Mouse (Mus musculus): ENCODE results near the gene Ssbp3.

DNA sequence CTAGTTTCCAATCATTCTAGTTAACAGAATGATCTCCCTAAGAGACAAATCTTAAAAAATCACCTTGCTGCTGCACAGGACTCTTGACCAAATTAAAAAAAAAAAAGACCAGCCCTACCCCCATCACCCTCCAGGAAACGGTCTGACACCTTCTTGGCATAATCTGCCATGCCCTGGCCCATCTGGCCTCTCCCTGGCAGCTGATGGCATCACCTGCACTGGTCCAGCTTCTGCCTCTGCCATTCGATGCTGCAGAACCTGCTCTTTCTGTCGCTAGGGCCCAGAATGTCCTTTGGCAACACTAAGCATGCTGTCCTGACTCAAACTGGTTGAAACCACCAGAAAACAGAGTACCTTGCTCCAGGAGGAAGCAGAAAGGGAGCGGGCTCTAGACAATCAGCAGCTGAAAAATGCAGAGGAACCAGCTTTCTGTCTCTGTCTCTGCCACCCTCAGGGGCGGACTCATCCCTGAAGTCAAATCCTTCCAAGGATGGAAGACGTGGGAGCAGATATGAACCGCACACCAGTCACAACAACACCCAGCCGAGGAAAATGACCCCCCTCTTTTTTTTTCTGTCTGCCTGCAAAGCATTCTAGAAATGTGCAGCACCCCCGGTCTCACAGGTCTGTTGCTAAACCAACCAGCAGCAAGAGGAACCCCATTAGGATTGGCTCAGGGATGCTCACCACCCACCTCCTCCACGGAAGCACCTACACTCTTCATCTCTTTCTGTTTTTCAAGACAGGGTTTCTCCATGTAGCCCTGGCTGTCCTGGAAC, 24.0 kb upstream of the Ssbp3 start:
- TF ChIP-seq RAD21 (IDR thresholded peaks at IDR 0.05; ENCODE audit: low read depth, low read length), result no peak
- no peak for TF ChIP-seq ZNF384 (IDR thresholded peaks at IDR 0.05; ENCODE audit: low read depth, low read length)
- TF ChIP-seq CTCF (IDR thresholded peaks at IDR 0.05 in 2 of 3, conservative IDR thresholded peaks at IDR 0.05 in 1 of 3; ENCODE audit: control insufficient read depth in 1 of 3, insufficient read depth in 1 of 3, low read depth in 2 of 3, low read length in 3 of 3, poor library complexity in 1 of 3, severe bottlenecking in 1 of 3), result no peak
- no peak for TF ChIP-seq MEF2A (IDR thresholded peaks at IDR 0.05; ENCODE audit: extremely low read depth, insufficient replicate concordance, low read depth, low read length, poor library complexity, severe bottlenecking)
- TF ChIP-seq E2F4 (IDR thresholded peaks at IDR 0.05; ENCODE audit: borderline replicate concordance, low read depth, low read length), result no peak
- no peak for TF ChIP-seq GABPA (IDR thresholded peaks at IDR 0.05; ENCODE audit: low read depth, low read length)
- no peak for TF ChIP-seq POLR2A (IDR thresholded peaks at IDR 0.05; ENCODE audit: control insufficient read depth in 1 of 2, insufficient read depth in 1 of 2, low read depth in 1 of 2, low read length in 2 of 2, poor library complexity in 1 of 2)
- TF ChIP-seq MAX (IDR thresholded peaks at IDR 0.05; ENCODE audit: low read length), result no peak
- no peak for TF ChIP-seq TAL1 (IDR thresholded peaks at IDR 0.05; ENCODE audit: low read length)
- no peak for TF ChIP-seq ZC3H11A (IDR thresholded peaks at IDR 0.05; ENCODE audit: low read depth, low read length)
- TF ChIP-seq TBP (IDR thresholded peaks at IDR 0.05; ENCODE audit: low read depth, low read length), result no peak

Data from MEL (cell line).